Mouse (Mus musculus) myocyte (in vitro differentiated cells): ENCODE data around the gene Madd.

Experiments used
- E2F4 ChIP-seq: IDR thresholded peaks from one replicate; pipeline ENCODE4 v1.6.1; 2011; ENCODE audit warnings: mild to moderate bottlenecking, control low read depth, moderate library complexity; ENCODE audit not compliant: insufficient read depth
- MYOD1 ChIP-seq, 3 experiments: IDR thresholded peaks; one replicate each; pipeline ENCODE4 v1.6.1; 2011; ENCODE audit warnings: control low read depth in 2 of 3, low read depth in 2 of 3, mild to moderate bottlenecking in 2 of 3, moderate library complexity in 1 of 3; ENCODE audit not compliant: insufficient read length in 2 of 3, control insufficient read depth in 1 of 3
- MYOG ChIP-seq, 3 experiments: IDR thresholded peaks; one replicate each; pipeline ENCODE4 v1.6.1; 2011; ENCODE audit warnings: control low read depth in 2 of 3, low read depth in 2 of 3, mild to moderate bottlenecking in 2 of 3; ENCODE audit not compliant: insufficient read length in 2 of 3, control insufficient read depth in 1 of 3, insufficient read depth in 1 of 3
- POLR2A ChIP-seq: IDR thresholded peaks from one replicate; pipeline ENCODE4 v1.6.1; 2011; ENCODE audit warnings: low read depth, mild to moderate bottlenecking, control low read depth, moderate library complexity; ENCODE audit not compliant: insufficient read length
- POLR2AphosphoS2 ChIP-seq: IDR thresholded peaks from one replicate; pipeline ENCODE4 v1.6.1; 2011; ENCODE audit warnings: low read depth, control low read depth; ENCODE audit not compliant: insufficient read length

DNA sequence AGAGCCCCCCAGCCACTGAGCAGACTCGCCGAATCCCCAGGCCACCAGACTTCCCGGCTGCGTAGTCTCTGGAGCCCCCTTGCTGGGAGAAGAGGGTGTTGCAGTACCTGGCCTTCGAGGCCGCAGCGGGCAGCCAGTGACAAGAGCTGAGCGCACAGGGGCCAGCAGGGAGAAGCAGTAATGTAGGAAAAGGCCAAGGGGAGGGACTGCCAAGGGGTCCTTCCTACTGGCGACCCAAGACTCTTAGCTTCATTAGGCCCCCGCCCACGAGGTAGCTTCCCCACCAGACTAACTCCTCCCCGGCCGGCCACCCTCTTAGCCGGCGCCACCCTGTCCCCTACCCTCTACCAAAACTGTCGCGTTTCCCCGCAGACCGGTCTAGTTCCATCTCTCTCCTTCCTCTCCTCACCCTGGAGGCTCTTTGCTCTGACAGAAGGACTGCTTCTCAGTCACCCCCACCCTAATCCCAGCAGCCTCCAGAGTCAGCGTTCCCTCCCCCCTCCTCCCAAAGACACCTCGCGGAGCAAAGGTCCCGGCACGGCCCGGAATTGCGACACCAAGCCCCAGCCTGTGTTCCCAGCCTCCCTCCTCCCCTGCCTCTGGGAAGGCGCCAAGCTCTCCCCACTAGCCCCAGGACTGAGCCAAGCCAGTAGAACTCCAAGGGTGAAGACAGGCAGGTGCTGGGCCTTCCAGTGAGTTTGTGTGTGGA is 11.1 kb upstream of the Madd start:
- TF ChIP-seq MYOD1 (IDR thresholded peaks at IDR 0.05; ENCODE audit: control insufficient read depth in 1 of 3, insufficient read length in 2 of 3, low read depth in 2 of 3) (no peak), POLR2A (no peak), E2F4 (no peak), POLR2AphosphoS2 (no peak), MYOG (IDR thresholded peaks at IDR 0.05; ENCODE audit: control insufficient read depth in 1 of 3, insufficient read depth in 1 of 3, insufficient read length in 2 of 3, low read depth in 2 of 3) (no peak)
